ENCODE assay signal across 22 mouse cellular contexts in genomic region chr9:101002841-101003240, GRCm38 (mm10). TPM values are rescaled to one million over a fixed set of nuclear protein-coding genes. Genes with fewer than 3 reads are reported as not detected.
DNase-seq lines count a peak whose midpoint lies in the region; ATAC-seq lines count a peak whose summit lies in the region.
"Had no signal": no experiment of that assay in that cellular context is flagged by ENCODE, and none has a peak within 500 bp of the region (broad histone marks: within the 10 kb centered on the region; RNA-seq: fewer than 3 reads in every experiment).

No protein-coding gene starts in this region.

- no peak for ATAC-seq in liver, embryonic 11.5 days (replicated peaks; ENCODE audit: low FRiP score)
- ATAC-seq: activated CD4-positive, CD25-positive, alpha-beta regulatory T cell, adult 4 months; CD4-positive, CD25-positive, alpha-beta regulatory T cell, adult 4 months; Patski had no signal

- H3K4me1 ChIP-seq in liver, embryonic 11.5 days (replicated peaks; ENCODE audit: control insufficient read depth, insufficient read depth, low read length) = no peaks in the 10 kb centered on the region

- H3K4me2 ChIP-seq in liver, embryonic 11.5 days = no peak overlapping the region

- H3K9ac ChIP-seq in liver, embryonic 11.5 days (ENCODE audit: low read depth, low read length) = no peak overlapping the region

- DNase-seq in ES-CJ7 (ENCODE audit: low read depth, low spot score) (peak; percentile 41), R1 (ENCODE audit: low read depth, low spot score) (peak; percentile 95), ZHBTc4 (ENCODE audit: low read depth, low spot score) (peak; percentile 30)
- no peak for DNase-seq in liver, embryonic 11.5 days (ENCODE audit: low spot score)
- no peak for DNase-seq in cerebellum, adult 11-12 months
- DNase-seq in lung, postnatal 36 days = no peak
- DNase-seq: adrenal gland, adult 2 months; adrenal gland, adult 8-10 months; adrenal gland, postnatal 10 days; adrenal gland, postnatal 14 days; adrenal gland, postnatal 25 days; adrenal gland, postnatal 36 days; cerebellum, adult 11 months; cerebellum, adult 18-20 months; cerebellum, adult 2 months; cerebellum, adult 8-10 months; cerebellum, adult 9-10 months; cerebellum, adult 9-11 months had no signal

- H3K36me3 ChIP-seq in liver, embryonic 11.5 days (ENCODE audit: control insufficient read depth, insufficient read depth, low read length) = 0 out of 2 replicates have a peak, but pooled peaks cover 3% of the 10 kb centered on the region

- 83% methylated on average over 8 of the region's 8 CpGs for WGBS in liver, embryonic 11.5 days

- no peak overlapping the region for H3K4me3 ChIP-seq in liver, embryonic 11.5 days (ENCODE audit: low read depth, low read length)

- no peak overlapping the region for H3K27ac ChIP-seq in liver, embryonic 11.5 days (ENCODE audit: low read depth, low read length)

- H3K9me3 ChIP-seq in liver, embryonic 11.5 days (ENCODE audit: control insufficient read depth, low read length) = peaks cover 7% of the 10 kb centered on the region

- no peaks in the 10 kb centered on the region for H3K27me3 ChIP-seq in liver, embryonic 11.5 days (replicated peaks; ENCODE audit: control insufficient read depth, insufficient read depth, low read length)
- H3K27me3 ChIP-seq: CH12.LX, Patski had no signal

RNA-seq across cellular contexts. Expression of gene Pccb, which starts 31.9 kb away (rescaled TPM):
- 8.7 and 10.2 TPM in 2 replicates for polyA plus RNA-seq in liver, embryonic 11.5 days (2014; fragmentation: Nextera tagmentation; extraction: Ambion mirVana)

Comparison
In these comparisons a context has a peak if more than half of its experiments do, and no peak if none do; other contexts are left out.
1. DNase-seq: peak in ES-CJ7 (single experiment), R1 (single experiment) and ZHBTc4 (single experiment); none in liver, embryonic 11.5 days (single experiment), cerebellum, adult 11-12 months (single experiment) and lung, postnatal 36 days (single experiment).